Mouse (Mus musculus) fat pad, adult 2 months (tissue): ENCODE results near the gene Dzip1.

Experiments used
- DNase-seq: peaks from one replicate; pipeline ENCODE4 v3.0.0-alpha.2; 2011; ENCODE audit warnings: low read depth, low spot score; ENCODE audit errors: extremely low read depth

Gene Dzip1

DNA sequence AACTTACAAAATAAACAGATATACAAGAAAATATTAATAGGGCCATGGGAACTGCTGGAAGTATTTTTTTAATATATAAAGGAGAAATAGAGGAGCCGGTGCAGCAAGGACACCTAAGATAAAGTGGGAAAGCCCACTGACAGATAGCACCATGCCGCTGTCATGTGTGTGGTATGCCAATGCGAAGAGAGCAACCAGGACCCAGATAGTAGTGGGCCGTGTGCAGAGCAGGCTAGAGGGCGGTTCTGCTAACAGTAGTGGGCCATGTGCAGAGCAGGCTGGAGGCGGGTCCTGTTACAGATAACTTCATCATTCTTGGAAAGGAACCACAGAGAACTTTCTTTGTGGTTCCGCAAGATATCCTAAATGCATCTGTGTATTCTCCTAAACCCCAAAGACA lies 88.5 kb downstream of the Dzip1 start:
- no peak for DNase-seq

DNA sequence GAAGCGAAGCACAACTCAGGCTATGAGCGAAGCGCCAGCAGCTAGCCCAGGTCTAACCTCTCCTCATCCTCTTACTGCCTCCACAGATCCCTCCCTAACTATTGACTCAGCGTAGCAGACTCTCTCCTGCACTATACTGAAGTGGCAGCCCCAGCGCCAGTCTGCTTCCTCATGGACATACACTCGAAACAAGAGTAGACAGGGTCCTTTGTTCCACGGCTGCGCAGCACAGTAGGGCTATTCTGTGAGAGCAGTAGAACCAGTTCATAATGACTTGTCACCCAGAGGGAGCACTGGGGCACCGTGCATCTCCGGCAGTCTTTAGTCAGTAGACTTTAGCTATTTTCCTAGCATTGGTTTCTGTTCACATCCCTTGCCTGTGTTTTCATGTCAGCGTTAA lies 89.1 kb downstream of the Dzip1 start:
- no peak for DNase-seq

DNA sequence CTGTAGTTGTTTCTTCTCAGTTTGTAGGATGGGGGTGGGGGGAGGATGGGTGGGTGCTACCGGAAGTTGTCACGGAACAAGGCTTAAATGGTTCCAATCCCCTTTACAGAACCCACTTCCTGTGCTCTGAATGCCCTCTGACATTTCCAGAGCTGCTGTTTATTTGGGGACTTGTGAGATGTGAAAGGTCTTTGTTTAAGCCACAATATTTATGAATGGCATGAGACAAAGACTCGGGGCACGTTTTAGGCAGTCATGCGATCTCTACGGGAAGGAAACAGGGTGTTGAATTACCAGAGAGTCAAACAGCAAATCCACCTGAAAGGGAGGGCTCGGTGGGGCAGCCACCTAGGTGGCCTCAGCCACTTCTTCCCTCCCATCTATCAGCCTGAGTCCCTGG lies 90.9 kb downstream of the Dzip1 start:
- DNase-seq, result no peak

DNA sequence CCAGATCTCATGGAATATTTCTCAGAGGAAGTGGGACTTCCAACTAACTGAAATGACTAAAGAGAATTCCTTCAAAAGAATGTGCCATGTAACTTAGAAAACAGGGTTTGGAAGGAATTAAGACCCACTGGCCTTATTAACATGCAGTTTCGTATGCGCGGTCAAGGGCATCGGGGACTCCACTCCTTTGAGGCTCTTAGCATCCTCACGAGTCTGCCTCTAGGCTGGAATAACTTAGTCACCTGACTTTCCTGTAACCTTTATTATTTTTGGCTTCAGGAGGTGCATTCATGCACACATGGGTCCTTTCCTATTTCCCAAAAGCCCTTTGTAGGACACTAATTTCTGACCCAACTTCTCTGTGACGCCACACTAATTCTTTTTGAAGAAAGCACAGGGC lies 92.0 kb downstream of the Dzip1 start:
- DNase-seq, result no peak

DNA sequence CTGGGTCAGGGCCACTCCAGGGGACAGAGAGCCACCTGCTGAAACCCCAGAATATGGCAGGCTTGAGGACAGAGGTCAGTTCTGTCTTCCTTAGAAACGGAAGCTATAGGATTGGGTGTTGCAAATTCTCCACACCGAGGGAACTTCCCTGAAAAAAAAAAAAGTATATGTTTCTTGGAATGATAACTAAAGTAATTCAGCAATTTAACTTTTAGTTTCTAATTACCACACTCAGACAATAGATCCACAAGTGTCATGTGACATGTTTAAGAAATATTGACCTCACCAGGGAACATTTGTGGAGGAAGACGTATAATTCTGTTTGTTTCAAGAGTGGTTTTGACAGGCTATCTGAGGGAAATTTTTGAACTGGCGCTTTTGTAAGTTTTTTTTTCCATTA lies 93.7 kb downstream of the Dzip1 start:
- no peak for DNase-seq

DNA sequence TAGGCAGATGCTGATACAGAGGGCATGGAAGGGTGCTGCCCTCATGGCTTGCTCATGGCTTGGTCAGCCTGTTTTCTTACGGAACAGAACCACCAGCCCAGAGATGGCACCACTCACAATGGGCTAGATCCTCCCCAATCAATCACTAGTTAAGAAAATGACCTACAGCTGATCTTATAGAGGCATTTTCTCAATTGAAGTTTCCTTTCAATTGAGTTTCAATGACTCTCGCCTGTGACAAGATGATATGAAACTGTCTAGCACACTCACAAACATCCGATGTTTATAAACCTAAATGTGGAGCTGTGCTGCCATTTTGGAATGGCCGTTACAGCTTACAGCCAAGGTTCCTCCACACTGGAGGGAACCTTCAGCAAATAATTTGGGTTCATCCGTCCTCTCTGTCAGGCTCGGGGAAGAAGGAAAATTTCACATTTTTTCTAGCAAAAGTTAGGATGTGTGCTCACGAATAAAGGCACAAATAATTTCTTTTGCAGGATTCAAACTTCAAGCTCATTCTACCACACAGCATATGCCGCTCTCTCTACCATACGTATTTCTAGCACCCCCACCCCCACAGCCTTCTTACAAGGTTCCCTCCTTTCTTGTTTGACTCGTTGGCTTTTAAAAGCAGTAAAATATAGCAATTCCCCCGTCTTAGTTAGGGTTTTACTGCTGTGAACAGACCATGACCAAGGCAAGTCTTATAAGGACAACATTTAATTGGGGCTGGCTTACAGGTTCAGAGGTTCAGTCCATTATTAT lies 95.7 kb downstream of the Dzip1 start:
- DNase-seq, result no peak

DNA sequence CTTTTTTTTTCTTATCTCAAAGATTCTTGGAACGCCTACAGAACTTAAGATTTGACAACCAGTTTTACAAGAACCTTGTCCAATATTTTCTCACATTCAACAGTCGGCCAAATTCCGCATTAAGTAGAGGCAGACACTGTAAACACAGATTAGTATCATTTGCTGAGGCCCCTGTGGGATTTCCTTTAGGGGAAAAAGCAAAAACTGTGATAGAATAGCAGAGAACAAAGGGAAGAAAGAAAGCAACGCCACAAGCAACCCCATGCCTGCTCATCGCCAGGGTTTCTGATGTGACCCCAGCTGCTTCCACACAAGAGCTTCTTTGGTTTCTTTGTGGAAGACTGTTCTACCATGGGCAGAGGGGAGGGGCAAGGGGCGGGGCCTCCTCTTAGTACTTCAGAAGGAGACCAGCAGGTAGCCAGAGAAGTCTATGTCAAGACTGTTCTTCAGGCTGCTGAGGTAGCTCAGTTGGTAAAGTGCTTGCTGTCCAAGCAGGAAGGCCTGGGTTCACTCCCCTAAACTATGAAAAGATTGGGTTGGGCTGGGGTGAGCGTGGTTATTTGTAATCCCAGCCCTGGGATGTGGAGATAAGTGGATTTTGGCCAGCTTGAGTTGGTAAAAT lies 97.9 kb downstream of the Dzip1 start:
- DNase-seq, result peak; percentile 5

DNA sequence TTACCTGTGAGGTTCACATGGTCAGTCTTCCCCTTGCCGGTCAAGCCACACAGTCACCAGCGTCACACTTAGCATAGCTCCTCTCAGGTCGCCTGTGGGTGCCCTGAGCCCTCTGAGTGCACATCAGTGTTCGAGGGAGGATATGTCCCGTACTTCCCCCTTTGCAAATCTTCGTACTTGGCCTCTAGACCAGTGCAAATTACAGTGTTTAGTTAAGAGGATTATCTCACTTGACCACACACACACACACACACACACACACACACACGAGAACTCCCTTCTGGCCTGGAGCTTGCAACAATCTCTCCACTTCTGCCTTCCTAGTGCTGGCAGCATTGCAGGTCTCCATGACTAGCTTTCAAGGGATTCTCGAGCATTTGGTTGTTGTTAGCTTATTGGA lies 98.9 kb downstream of the Dzip1 start:
- no peak for DNase-seq
